Mouse (Mus musculus): ENCODE measurements at regions not wholly inside any gene's neighbourhood (a gene's known extent, or its start where the extent isn't known, plus 50 kb on each side); places are given as distances from the start of the nearest gene placed in this dataset.

DNA sequence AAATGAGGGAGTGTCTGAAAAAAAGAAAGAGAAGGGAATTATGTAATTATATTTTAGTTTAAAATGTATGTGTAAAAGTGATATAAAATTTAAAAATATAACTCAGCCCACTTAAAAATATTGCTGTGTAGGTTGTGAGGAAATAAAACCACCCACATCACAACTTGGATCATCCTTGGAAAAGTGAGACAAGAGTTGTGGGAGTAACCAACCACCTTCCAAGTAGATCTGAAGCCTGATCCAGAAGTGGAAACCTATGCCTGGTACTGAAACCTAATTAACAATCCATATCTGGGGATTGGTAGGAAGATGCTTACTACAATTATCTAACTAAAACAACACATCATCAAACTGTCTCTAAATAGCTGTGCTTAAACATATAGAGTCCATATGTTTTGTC, 743.1 kb downstream of the Stim2 start:
- Histone ChIP-seq H3K36me3 (replicated peaks; ENCODE audit: control insufficient read depth, insufficient read depth, low read length) (no peaks in the 10 kb centered on the region), H3K9me3 (replicated peaks; ENCODE audit: control insufficient read depth, low read length) (no peaks in the 10 kb centered on the region), H3K4me2 (ENCODE audit: low read depth, low read length) (no peak overlapping the region), H3K9ac (replicated peaks; ENCODE audit: low read depth, low read length) (no peak overlapping the region), H3K27ac (ENCODE audit: low read depth) (no peak overlapping the region), H3K4me3 (ENCODE audit: low read depth, low read length) (no peak overlapping the region), H3K4me1 (ENCODE audit: control insufficient read depth, insufficient read depth) (no peaks in the 10 kb centered on the region), H3K27me3 (ENCODE audit: control insufficient read depth, insufficient read depth, low read length) (no peaks in the 10 kb centered on the region)
- TF ChIP-seq EP300 (IDR thresholded peaks at IDR 0.05; ENCODE audit: low read depth) (no peak), CTCF (IDR thresholded peaks at IDR 0.05; ENCODE audit: low read depth) (no peak)
- ATAC-seq (ENCODE audit: insufficient read depth, low read depth) (no peak), DNase-seq (ENCODE audit: low spot score) (no peak)

DNA sequence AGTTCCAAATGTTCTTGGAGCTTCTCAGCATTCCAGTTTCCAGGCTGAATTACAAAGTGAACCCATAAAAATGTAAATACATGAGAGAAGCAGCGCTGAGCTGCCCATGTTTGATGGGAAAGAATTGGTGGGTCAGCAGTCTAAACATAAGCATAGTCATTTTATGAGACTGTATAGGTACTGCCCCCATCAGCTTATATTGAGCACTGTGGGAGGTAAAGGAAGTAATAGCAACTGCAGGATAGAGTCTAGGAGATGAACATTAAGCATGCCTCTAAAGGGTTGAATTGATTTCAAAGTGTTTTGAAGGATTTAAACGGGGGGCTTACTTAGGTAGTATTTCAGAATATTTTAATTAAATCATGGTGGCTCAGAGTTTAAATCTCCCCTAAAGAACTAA, 748.7 kb downstream of the Stim2 start:
- Histone ChIP-seq H3K9ac (replicated peaks; ENCODE audit: low read depth, low read length) (no peak overlapping the region), H3K27ac (ENCODE audit: low read depth) (no peak overlapping the region), H3K4me1 (ENCODE audit: control insufficient read depth, insufficient read depth) (no peaks in the 10 kb centered on the region), H3K4me2 (ENCODE audit: low read depth, low read length) (no peak overlapping the region), H3K27me3 (ENCODE audit: control insufficient read depth, insufficient read depth, low read length) (no peaks in the 10 kb centered on the region), H3K36me3 (replicated peaks; ENCODE audit: control insufficient read depth, insufficient read depth, low read length) (no peaks in the 10 kb centered on the region), H3K4me3 (ENCODE audit: low read depth, low read length) (no peak overlapping the region), H3K9me3 (replicated peaks; ENCODE audit: control insufficient read depth, low read length) (no peaks in the 10 kb centered on the region)
- no peak for DNase-seq (ENCODE audit: low spot score)
- ATAC-seq (ENCODE audit: insufficient read depth, low read depth) = no peak
- TF ChIP-seq CTCF (IDR thresholded peaks at IDR 0.05; ENCODE audit: low read depth) = no peak
- TF ChIP-seq EP300 (IDR thresholded peaks at IDR 0.05; ENCODE audit: low read depth) = no peak
- WGBS = 68% methylated on average over 2 of the region's 2 CpGs

DNA sequence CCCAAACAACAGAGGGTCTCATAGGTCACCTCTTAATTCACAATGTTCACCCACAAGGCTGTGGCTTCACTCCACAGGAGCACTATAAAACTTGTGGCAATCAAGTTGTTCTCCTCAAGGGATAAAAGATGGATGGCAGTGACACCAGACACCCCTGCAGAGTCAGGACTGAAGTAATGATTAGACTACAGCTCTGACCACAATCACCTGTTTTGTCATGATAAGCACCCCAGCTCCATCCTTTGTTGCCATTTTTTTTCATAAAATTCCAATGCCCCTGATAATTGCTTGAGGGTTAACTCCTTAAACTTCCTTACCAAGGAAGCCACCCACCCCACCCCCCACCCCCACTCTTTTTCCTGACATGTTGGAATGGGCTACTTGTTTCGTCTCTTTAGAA, 755.1 kb downstream of the Stim2 start:
- Histone ChIP-seq H3K4me2 (ENCODE audit: low read depth, low read length) (no peak overlapping the region), H3K27ac (ENCODE audit: low read depth) (no peak overlapping the region), H3K36me3 (replicated peaks; ENCODE audit: control insufficient read depth, insufficient read depth, low read length) (no peaks in the 10 kb centered on the region), H3K9ac (replicated peaks; ENCODE audit: low read depth, low read length) (no peak overlapping the region), H3K4me3 (ENCODE audit: low read depth, low read length) (no peak overlapping the region), H3K9me3 (replicated peaks; ENCODE audit: control insufficient read depth, low read length) (no peaks in the 10 kb centered on the region), H3K4me1 (ENCODE audit: control insufficient read depth, insufficient read depth) (no peaks in the 10 kb centered on the region), H3K27me3 (ENCODE audit: control insufficient read depth, insufficient read depth, low read length) (no peaks in the 10 kb centered on the region)
- TF ChIP-seq EP300 (IDR thresholded peaks at IDR 0.05; ENCODE audit: low read depth) (no peak), CTCF (IDR thresholded peaks at IDR 0.05; ENCODE audit: low read depth) (no peak)
- DNase-seq (ENCODE audit: low spot score) (no peak), ATAC-seq (ENCODE audit: insufficient read depth, low read depth) (no peak)
- 69% methylated on average over 1 of the region's 1 CpGs for WGBS

GRCm38 (mm10) chr5:54759657-54760056, 761.4 kb downstream of the Stim2 start:
- no peaks in the 10 kb centered on the region for H3K36me3 ChIP-seq (replicated peaks; ENCODE audit: control insufficient read depth, insufficient read depth, low read length)
- peak; percentile 9 for DNase-seq (ENCODE audit: low spot score)
- H3K9me3 ChIP-seq (replicated peaks; ENCODE audit: control insufficient read depth, low read length) = no peaks in the 10 kb centered on the region
- no peak overlapping the region for H3K9ac ChIP-seq (replicated peaks; ENCODE audit: low read depth, low read length)
- H3K4me1 ChIP-seq (ENCODE audit: control insufficient read depth, insufficient read depth) = no peaks in the 10 kb centered on the region
- no peak overlapping the region for H3K4me2 ChIP-seq (ENCODE audit: low read depth, low read length)
- H3K4me3 ChIP-seq (ENCODE audit: low read depth, low read length) = no peak overlapping the region
- WGBS = 33% methylated on average over 3 of the region's 3 CpGs
- ATAC-seq (ENCODE audit: insufficient read depth, low read depth) = no peak
- TF ChIP-seq CTCF (IDR thresholded peaks at IDR 0.05; ENCODE audit: low read depth) = no peak
- TF ChIP-seq EP300 (IDR thresholded peaks at IDR 0.05; ENCODE audit: low read depth) = no peak
- H3K27me3 ChIP-seq (ENCODE audit: control insufficient read depth, insufficient read depth, low read length) = no peaks in the 10 kb centered on the region
- no peak overlapping the region for H3K27ac ChIP-seq (ENCODE audit: low read depth)

DNA sequence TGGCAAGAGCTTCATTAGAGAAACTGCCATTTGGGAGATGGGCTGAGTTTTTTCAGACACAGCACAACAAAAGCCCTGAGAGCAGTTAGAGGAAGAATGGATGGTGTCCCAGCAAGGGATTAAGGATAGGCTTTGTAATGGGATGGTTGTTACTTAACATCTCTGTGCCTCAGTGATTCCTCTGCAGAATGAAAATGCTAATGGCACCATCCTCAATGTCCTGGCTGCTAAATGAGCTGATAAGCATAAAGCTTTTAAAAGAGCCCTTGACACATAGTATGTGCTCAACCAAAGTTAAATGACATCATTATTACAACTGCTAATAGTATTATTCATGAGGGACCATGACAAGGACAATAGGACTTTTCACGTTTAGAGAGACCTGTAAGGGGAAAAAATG, 764.7 kb downstream of the Stim2 start:
- ATAC-seq (ENCODE audit: insufficient read depth, low read depth) (no peak), DNase-seq (ENCODE audit: low spot score) (no peak)
- H3K27me3 ChIP-seq (ENCODE audit: control insufficient read depth, insufficient read depth, low read length) = no peaks in the 10 kb centered on the region
- no peaks in the 10 kb centered on the region for H3K9me3 ChIP-seq (replicated peaks; ENCODE audit: control insufficient read depth, low read length)
- no peak overlapping the region for H3K4me3 ChIP-seq (ENCODE audit: low read depth, low read length)
- no peak for TF ChIP-seq EP300 (IDR thresholded peaks at IDR 0.05; ENCODE audit: low read depth)
- TF ChIP-seq CTCF (IDR thresholded peaks at IDR 0.05; ENCODE audit: low read depth) = no peak
- 69% methylated on average over 1 of the region's 1 CpGs for WGBS
- H3K27ac ChIP-seq (ENCODE audit: low read depth) = no peak overlapping the region
- no peaks in the 10 kb centered on the region for H3K4me1 ChIP-seq (ENCODE audit: control insufficient read depth, insufficient read depth)
- H3K9ac ChIP-seq (replicated peaks; ENCODE audit: low read depth, low read length) = no peak overlapping the region
- no peaks in the 10 kb centered on the region for H3K36me3 ChIP-seq (replicated peaks; ENCODE audit: control insufficient read depth, insufficient read depth, low read length)
- no peak overlapping the region for H3K4me2 ChIP-seq (ENCODE audit: low read depth, low read length)

DNA sequence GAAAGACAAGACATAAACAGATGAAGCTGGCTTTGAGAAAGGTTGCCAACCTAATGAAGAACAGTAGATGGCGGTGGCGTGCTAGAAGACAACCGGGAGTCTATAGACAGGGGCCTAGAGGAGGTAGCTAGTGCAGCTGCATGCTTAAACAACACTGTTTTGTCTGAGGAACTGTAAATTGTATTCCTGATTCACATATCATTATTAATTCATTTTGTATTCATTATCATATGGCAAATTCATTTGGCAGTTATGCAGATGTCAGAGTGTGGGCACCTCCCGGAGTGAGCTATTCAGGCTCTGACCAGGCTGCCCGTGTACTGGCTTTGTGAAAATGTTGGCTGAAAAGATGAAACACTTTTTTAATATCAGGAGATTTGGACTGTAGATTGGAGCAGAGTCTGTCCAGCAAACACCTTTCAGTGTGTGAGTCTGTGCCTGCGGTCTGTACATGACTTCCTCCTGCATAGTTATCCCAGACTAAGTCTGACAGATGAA, 798.7 kb downstream of the Stim2 start:
- Histone ChIP-seq H3K27ac (ENCODE audit: low read depth) (no peak overlapping the region), H3K9ac (replicated peaks; ENCODE audit: low read depth, low read length) (no peak overlapping the region), H3K9me3 (replicated peaks; ENCODE audit: control insufficient read depth, low read length) (no peaks in the 10 kb centered on the region), H3K27me3 (ENCODE audit: control insufficient read depth, insufficient read depth, low read length) (no peaks in the 10 kb centered on the region), H3K4me1 (ENCODE audit: control insufficient read depth, insufficient read depth) (no peaks in the 10 kb centered on the region), H3K4me2 (ENCODE audit: low read depth, low read length) (no peak overlapping the region), H3K36me3 (replicated peaks; ENCODE audit: control insufficient read depth, insufficient read depth, low read length) (no peaks in the 10 kb centered on the region), H3K4me3 (ENCODE audit: low read depth, low read length) (no peak overlapping the region)
- TF ChIP-seq EP300 (IDR thresholded peaks at IDR 0.05; ENCODE audit: low read depth) (no peak), CTCF (IDR thresholded peaks at IDR 0.05; ENCODE audit: low read depth) (peak; percentile 88)
- peak; percentile 40 for DNase-seq (ENCODE audit: low spot score)
- peak; percentile 64; the same call in 1 of the 2 replicates for ATAC-seq (ENCODE audit: insufficient read depth, low read depth)
- WGBS = 45% methylated on average over 6 of the region's 6 CpGs

All from heart, postnatal 0 days (tissue).